In the genomic region with DNA sequence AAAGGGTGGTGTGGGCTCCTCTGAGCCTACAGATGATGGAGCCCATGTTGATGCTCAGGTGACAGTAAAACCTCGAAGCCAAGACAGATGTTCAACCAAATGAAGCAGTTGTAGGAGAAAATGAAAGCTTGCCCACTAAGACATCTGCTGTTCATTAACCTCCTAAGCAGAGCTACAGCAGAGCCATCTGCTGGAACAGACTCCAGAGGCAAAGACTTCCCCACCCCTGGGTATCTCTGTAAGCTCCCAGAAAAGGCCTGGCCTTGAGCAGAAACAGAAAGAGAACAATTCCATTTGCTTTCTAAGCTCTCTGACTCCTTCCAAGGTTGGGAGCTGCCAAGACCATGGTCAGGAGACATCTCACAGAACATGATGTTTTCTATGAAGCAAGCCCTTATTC, we compare ENCODE assay signal across 10 mouse cellular contexts. TPM values are rescaled to one million over a fixed set of nuclear protein-coding genes. Genes with fewer than 3 reads are reported as not detected.
DNase-seq lines count a peak whose midpoint lies in the region.
"Had no signal": no experiment of that assay in that cellular context is flagged by ENCODE, and none has a peak within 500 bp of the region (broad histone marks: within the 10 kb centered on the region; RNA-seq: fewer than 3 reads in every experiment).

No protein-coding gene starts in this region.

- H3K27me3 ChIP-seq in midbrain, embryonic 10.5 days (ENCODE audit: low read depth, poor library complexity, severe bottlenecking) = no peaks in the 10 kb centered on the region
- H3K27me3 ChIP-seq: liver, embryonic 13.5 days; Patski had no signal

- peak; percentile 40 to 42 for DNase-seq in adrenal gland, adult (ENCODE audit: inconsistent age in 2 of 2, low spot score in 1 of 2)
- DNase-seq in adrenal gland, postnatal 14 days = no peak
- DNase-seq in ovary, postnatal 36 days (ENCODE audit: low spot score) = peak; percentile 9
- no peak for DNase-seq in ovary, postnatal 10 days (ENCODE audit: low spot score)
- peak; percentile 28 for DNase-seq in midbrain, embryonic 10.5 days (ENCODE audit: low spot score)
- no peak for DNase-seq in right cerebral cortex, postnatal 4 days
- no peak for DNase-seq in adrenal gland, postnatal 4 days (ENCODE audit: low spot score in 2 of 2)
- DNase-seq in left cerebral cortex, adult 11 months (ENCODE audit: low spot score) = no peak
- DNase-seq: liver, embryonic 13.5 days had no signal

- H3K9me3 ChIP-seq in midbrain, embryonic 10.5 days (replicated peaks) = no peaks in the 10 kb centered on the region
- H3K9me3 ChIP-seq: liver, embryonic 13.5 days had no signal

- H3K4me3 ChIP-seq in midbrain, embryonic 10.5 days = peak overlapping the region; percentile 44
- H3K4me3 ChIP-seq: liver, embryonic 13.5 days had no signal

- H3K36me3 ChIP-seq in midbrain, embryonic 10.5 days = peaks cover 8% of the 10 kb centered on the region
- H3K36me3 ChIP-seq: liver, embryonic 13.5 days had no signal

- peak overlapping the region; percentile 87 for H3K27ac ChIP-seq in midbrain, embryonic 10.5 days (replicated peaks)
- H3K27ac ChIP-seq: liver, embryonic 13.5 days had no signal

- H3K4me1 ChIP-seq in midbrain, embryonic 10.5 days = peaks cover 94% of the 10 kb centered on the region

- 45% methylated on average over 1 of the region's 1 CpGs for WGBS in midbrain, embryonic 10.5 days

RNA-seq across cellular contexts. Expression of a gene that starts 47.4 kb away (rescaled TPM):
- total RNA-seq in adrenal gland, postnatal 14 days (2021) = 13.0 and 18.7 TPM in 2 replicates
- 30.9 and 44.7 TPM in 2 replicates for polyA plus RNA-seq in midbrain, embryonic 10.5 days (2016; fragmentation: Nextera tagmentation; extraction: Ambion mirVana)
- total RNA-seq in adrenal gland, postnatal 4 days (2021) = 10 to 100 TPM; 25.8 to 27.8 TPM

Comparison
In these comparisons a context has a peak if more than half of its experiments do, and no peak if none do; other contexts are left out.
1. DNase-seq: peak in adrenal gland, adult (2 of 2), ovary, postnatal 36 days (single experiment) and midbrain, embryonic 10.5 days (single experiment); none in adrenal gland, postnatal 14 days (single experiment), ovary, postnatal 10 days (single experiment), right cerebral cortex, postnatal 4 days (single experiment), adrenal gland, postnatal 4 days (0 of 2) and left cerebral cortex, adult 11 months (single experiment).